Mouse (Mus musculus): Measurements from ENCODE around the gene Hmcn2.

The Hmcn2 gene

GRCm38 (mm10) chr2:31453559-31454177 lies 139.5 kb downstream of the Hmcn2 start:
- no peak for DNase-seq (ENCODE audit: extremely low read depth, low read depth, low spot score)

GRCm38 (mm10) chr2:31454280-31454679 lies 140.1 kb downstream of the Hmcn2 start:
- peak; percentile 70 for DNase-seq (ENCODE audit: extremely low read depth, low read depth, low spot score)

- no peak for DNase-seq (ENCODE audit: extremely low read depth, low read depth, low spot score)
These were observed 141.2 kb downstream of the Hmcn2 start for GRCm38 (mm10) chr2:31455418-31455817.

- peak; percentile 88 for DNase-seq (ENCODE audit: extremely low read depth, low read depth, low spot score)
These were observed 144.2 kb downstream of the Hmcn2 start for GRCm38 (mm10) chr2:31458460-31458859.

GRCm38 (mm10) chr2:31458989-31459936 lies 145.0 kb downstream of the Hmcn2 start:
- DNase-seq (ENCODE audit: extremely low read depth, low read depth, low spot score) = peak; percentile 55

- no peak for DNase-seq (ENCODE audit: extremely low read depth, low read depth, low spot score)
These were observed 145.9 kb downstream of the Hmcn2 start for GRCm38 (mm10) chr2:31460025-31460571.

GRCm38 (mm10) chr2:31460920-31461319 lies 146.7 kb downstream of the Hmcn2 start:
- DNase-seq (ENCODE audit: extremely low read depth, low read depth, low spot score) = no peak

- DNase-seq (ENCODE audit: extremely low read depth, low read depth, low spot score) = no peak
These were observed 147.8 kb downstream of the Hmcn2 start for GRCm38 (mm10) chr2:31462051-31462450.

GRCm38 (mm10) chr2:31463253-31463652 lies 149.0 kb downstream of the Hmcn2 start:
- no peak for DNase-seq (ENCODE audit: extremely low read depth, low read depth, low spot score)

GRCm38 (mm10) chr2:31463696-31464528 lies 149.7 kb downstream of the Hmcn2 start:
- DNase-seq (ENCODE audit: extremely low read depth, low read depth, low spot score) = no peak

GRCm38 (mm10) chr2:31464529-31464910 lies 150.3 kb downstream of the Hmcn2 start:
- DNase-seq (ENCODE audit: extremely low read depth, low read depth, low spot score) = no peak

- no peak for DNase-seq (ENCODE audit: extremely low read depth, low read depth, low spot score)
These were observed 153.2 kb downstream of the Hmcn2 start for GRCm38 (mm10) chr2:31467457-31467856.

- no peak for DNase-seq (ENCODE audit: extremely low read depth, low read depth, low spot score)
These were observed 154.6 kb downstream of the Hmcn2 start for GRCm38 (mm10) chr2:31468857-31469256.

GRCm38 (mm10) chr2:31469480-31469879 lies 155.3 kb downstream of the Hmcn2 start:
- DNase-seq (ENCODE audit: extremely low read depth, low read depth, low spot score) = peak; percentile 43

- no peak for DNase-seq (ENCODE audit: extremely low read depth, low read depth, low spot score)
These were observed 155.9 kb downstream of the Hmcn2 start, which contains the start of gene Ass1 for GRCm38 (mm10) chr2:31469931-31470682. Gene Ass1, plus strand, starts transcription at chr2:31470207.

GRCm38 (mm10) chr2:31470683-31471385 lies 156.6 kb downstream of the Hmcn2 start:
- DNase-seq (ENCODE audit: extremely low read depth, low read depth, low spot score) = no peak

GRCm38 (mm10) chr2:31471611-31472010 lies 157.4 kb downstream of the Hmcn2 start:
- no peak for DNase-seq (ENCODE audit: extremely low read depth, low read depth, low spot score)

- DNase-seq (ENCODE audit: extremely low read depth, low read depth, low spot score) = no peak
These were observed 158.3 kb downstream of the Hmcn2 start for GRCm38 (mm10) chr2:31472406-31473065.

- DNase-seq (ENCODE audit: extremely low read depth, low read depth, low spot score) = no peak
These were observed 159.7 kb downstream of the Hmcn2 start for GRCm38 (mm10) chr2:31473941-31474340.
